Mouse (Mus musculus) small intestine, adult 2 months (tissue): ENCODE measurements around the gene Fabp6.

Experiments
- CTCF ChIP-seq: fragments of 200-500 bp; IDR thresholded peaks from 2 replicates; pipeline ENCODE4 v1.5.1; 2012; ENCODE audit warnings: low read depth, mild to moderate bottlenecking, control low read depth, inconsistent platforms, low read length, moderate library complexity, mixed read lengths; ENCODE audit not compliant: insufficient replicate concordance, insufficient read length; ENCODE audit errors: extremely low read depth
- POLR2A ChIP-seq: fragments of 200-500 bp; IDR thresholded peaks from 2 replicates; pipeline ENCODE4 v1.6.1; 2012; ENCODE audit warnings: low read depth, mild to moderate bottlenecking, control low read depth, inconsistent platforms, low read length, moderate library complexity

DNA sequence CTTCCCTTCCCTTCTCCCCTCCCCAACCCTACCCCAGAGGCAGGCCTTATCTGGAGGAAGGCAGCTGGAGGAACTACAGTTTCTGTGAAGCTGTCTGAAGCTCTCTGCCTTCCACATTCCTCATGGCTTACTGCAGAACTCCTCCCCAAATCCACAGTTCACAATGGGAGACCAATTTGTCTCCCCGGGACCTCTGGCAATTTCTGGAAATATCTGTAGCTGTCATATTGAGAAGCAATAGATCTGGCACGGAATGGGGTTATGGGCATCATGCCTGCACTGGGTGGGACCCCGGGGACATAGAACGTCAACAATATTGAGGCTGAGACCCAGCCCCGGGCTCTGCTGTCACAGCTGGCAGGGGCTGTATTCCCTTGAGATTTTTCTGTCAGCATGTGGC is 16.6 kb upstream of the Fabp6 start:
- TF ChIP-seq CTCF (no peak), POLR2A (no peak)
